Comparison of ENCODE assay signal across 8 mouse cellular contexts in the genomic region with DNA sequence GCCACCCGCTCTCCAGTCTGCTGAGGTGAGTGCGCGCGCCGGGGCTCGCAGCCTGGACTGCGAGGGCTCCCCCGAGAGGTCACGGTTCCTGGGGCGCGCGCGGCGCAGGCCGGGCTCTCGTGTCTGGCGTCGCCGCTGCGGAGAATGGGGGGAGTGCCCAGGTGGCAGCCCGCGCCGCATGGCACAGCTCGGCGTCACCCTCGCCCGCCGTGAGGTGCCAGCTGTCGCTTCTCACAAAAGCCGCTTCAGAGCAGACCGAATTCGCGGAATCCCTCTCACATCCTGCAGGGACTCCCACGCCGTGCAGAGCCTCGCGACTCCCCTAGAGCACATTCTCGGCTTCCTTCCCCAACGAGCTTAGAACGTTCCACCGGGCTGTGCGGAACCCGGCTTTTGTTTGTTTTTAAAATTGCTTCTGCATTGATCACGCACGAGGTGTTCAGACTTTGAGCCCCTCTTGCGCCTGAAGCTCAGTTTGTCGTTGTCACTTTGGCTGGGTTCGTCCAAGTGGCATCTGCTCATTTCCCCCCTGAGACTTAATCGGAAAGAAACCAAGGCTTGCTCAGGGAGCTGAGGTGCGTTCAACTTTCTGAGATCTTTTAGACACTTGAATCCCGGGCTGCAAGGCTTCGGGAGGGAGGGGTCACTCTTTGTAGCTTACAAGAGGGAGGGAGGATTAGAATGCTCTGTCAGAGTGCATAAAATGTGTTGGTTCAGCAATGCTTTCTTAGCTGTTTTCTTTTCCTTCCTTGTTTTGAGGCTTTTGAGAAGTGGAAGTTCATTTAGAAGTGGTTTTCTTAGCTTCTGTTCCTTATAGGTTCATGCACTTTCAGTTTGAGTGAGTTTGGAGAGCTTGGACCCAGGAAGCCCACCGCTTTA. TPM values are rescaled to one million over a fixed set of nuclear protein-coding genes. Genes with fewer than 3 reads are reported as not detected.
DNase-seq lines count a peak whose midpoint lies in the region; ATAC-seq and TF ChIP-seq lines count a peak whose summit lies in the region.

Gene Taf11, minus strand, starts transcription at position 223 of the 879 bp plus-strand sequence.

- peaks cover 19% of the 10 kb centered on the region for H3K36me3 ChIP-seq in heart, embryonic 14.5 days (ENCODE audit: control insufficient read depth, insufficient read depth, low read length)
- peaks cover 17% of the 10 kb centered on the region; the same call in 1 of the 2 replicates for H3K36me3 ChIP-seq in lung, embryonic 14.5 days (ENCODE audit: insufficient read depth)

- peak within 1 kb of the TSS; percentile 91 for H3K9ac ChIP-seq in heart, embryonic 14.5 days (ENCODE audit: low read length)
- peak within 1 kb of the TSS; percentile 90 for H3K9ac ChIP-seq in lung, embryonic 14.5 days

- no peaks in the 10 kb centered on the region for H3K27me3 ChIP-seq in heart, embryonic 14.5 days (ENCODE audit: control insufficient read depth, insufficient read depth, low read length)
- no peaks in the 10 kb centered on the region for H3K27me3 ChIP-seq in lung, embryonic 14.5 days (ENCODE audit: insufficient read depth, low read length)

- no peaks in the 10 kb centered on the region for H3K9me3 ChIP-seq in heart, embryonic 14.5 days (ENCODE audit: control insufficient read depth, low read length)
- H3K9me3 ChIP-seq in lung, embryonic 14.5 days (ENCODE audit: low read depth, low read length): no peaks in the 10 kb centered on the region

- TF ChIP-seq CTCF in layer of hippocampus, adult 2 months (conservative IDR thresholded peaks at IDR 0.05): peak; percentile 38
- 0 out of 2 replicates have a peak, but pooled peaks have one; percentile 17 for TF ChIP-seq CTCF in lung, embryonic 14.5 days (IDR thresholded peaks at IDR 0.05; ENCODE audit: low read depth)

- peak within 1 kb of the TSS; percentile 70 for H3K27ac ChIP-seq in brown adipose tissue, adult 24 weeks (replicated peaks; ENCODE audit: low read depth, low read length)
- H3K27ac ChIP-seq in heart, embryonic 14.5 days (replicated peaks in 1 of 2; ENCODE audit: control insufficient read depth in 1 of 2, insufficient read depth in 1 of 2, low read depth in 2 of 2, low read length in 2 of 2): peak within 1 kb of the TSS; percentile 74 to 86
- H3K27ac ChIP-seq in layer of hippocampus, adult 2 months: peak within 1 kb of the TSS; percentile 94
- H3K27ac ChIP-seq in lung, embryonic 14.5 days (ENCODE audit: low read depth): peak within 1 kb of the TSS; percentile 89

- 2% methylated on average over 49 of the region's 53 CpGs for WGBS in heart, embryonic 14.5 days
- WGBS in lung, embryonic 14.5 days: 1% methylated on average over 53 of the region's 53 CpGs

- H3K4me1 ChIP-seq in brown adipose tissue, adult 24 weeks (ENCODE audit: control insufficient read depth, insufficient read depth, insufficient read length, low read length): peaks cover 3% of the 10 kb centered on the region; the same call in 1 of the 2 replicates
- peaks cover 2 to 26% of the 10 kb centered on the region in 2 experiments for H3K4me1 ChIP-seq in heart, embryonic 14.5 days (ENCODE audit: control insufficient read depth in 2 of 2, insufficient read depth in 2 of 2, low read length in 2 of 2)
- peaks cover 3% of the 10 kb centered on the region; the same call in 1 of the 2 replicates for H3K4me1 ChIP-seq in lung, embryonic 14.5 days (ENCODE audit: insufficient read depth)

- H3K4me3 ChIP-seq in brown adipose tissue, adult 24 weeks (ENCODE audit: insufficient read depth, low read depth, low read length): peak within 1 kb of the TSS; percentile 99
- H3K4me3 ChIP-seq in heart, embryonic 14.5 days (ENCODE audit: control insufficient read depth in 1 of 2, insufficient read depth in 1 of 2, low read depth in 1 of 2, low read length in 2 of 2): peak within 1 kb of the TSS; percentile 71 to 72
- peak within 1 kb of the TSS; percentile 94 for H3K4me3 ChIP-seq in layer of hippocampus, adult 2 months
- H3K4me3 ChIP-seq in lung, embryonic 14.5 days (ENCODE audit: low read depth, low read length): peak within 1 kb of the TSS; percentile 93

- ATAC-seq in erythroid progenitor cell, adult 5-6 weeks (replicated peaks; ENCODE audit: low FRiP score, poor library complexity, severe bottlenecking): peak; percentile 18; the same call in 1 of the 2 replicates
- ATAC-seq in heart, embryonic 14.5 days (ENCODE audit: insufficient number of reproducible peaks, insufficient read depth, low FRiP score, low read depth): peak; percentile 44
- peak; percentile 36 for ATAC-seq in lung, embryonic 14.5 days (ENCODE audit: insufficient read depth)

- DNase-seq in MN1 (ENCODE audit: low spot score): peak; percentile 61
- DNase-seq in layer of hippocampus, adult 2 months (ENCODE audit: low spot score in 2 of 2): peak; percentile 77 to 78
- DNase-seq in lung, embryonic 14.5 days: peak; percentile 59
- peak; percentile 58 for DNase-seq in retina, postnatal 7 days (ENCODE audit: low read depth, low spot score)
- DNase-seq in urinary bladder, postnatal 10 days (ENCODE audit: low spot score): no peak

- H3K4me2 ChIP-seq in heart, embryonic 14.5 days (ENCODE audit: low read length): peak within 1 kb of the TSS; percentile 85
- peak within 1 kb of the TSS; percentile 72 for H3K4me2 ChIP-seq in lung, embryonic 14.5 days

RNA-seq across cellular contexts. Expression of gene Taf11, which starts in this region (rescaled TPM):
- polyA plus RNA-seq in brown adipose tissue, adult 24 weeks (2012; ENCODE audit: insufficient read depth, insufficient read length, missing spikeins): 22.7 and 28.8 TPM in 2 replicates
- 14.3 and 19.8 TPM in 2 replicates for total RNA-seq in erythroid progenitor cell, adult 5-6 weeks (2015; ENCODE audit: low replicate concordance)
- 15.1 and 15.3 TPM in 2 replicates for total RNA-seq in erythroid progenitor cell, adult 5-6 weeks (2017; ENCODE audit: low replicate concordance)
- 45.2 and 47.1 TPM in 2 replicates for polyA plus RNA-seq in heart, embryonic 14.5 days (2014; fragmentation: Nextera tagmentation; extraction: Ambion mirVana)
- 10 to 100 TPM; 41.3 to 45.0 TPM for total RNA-seq in layer of hippocampus, adult 2 months (2021)
- 68.4 and 68.5 TPM in 2 replicates for polyA plus RNA-seq in lung, embryonic 14.5 days (2014; fragmentation: Nextera tagmentation; extraction: Ambion mirVana)
